Mouse (Mus musculus) MEL (cell line): ENCODE data around the gene Phgr1. TPM values are rescaled to one million over a fixed set of nuclear protein-coding genes. Genes with fewer than 3 reads are reported as not detected.

ENCODE experiments used
- DNase-seq: peaks from one replicate; pipeline ENCODE4 v3.0.0; 2011; ENCODE audit warnings: low read depth, low spot score
- H3K27ac ChIP-seq: 2 replicates; pipeline ENCODE4 v1.5.1; 2012; ENCODE audit warnings: low read depth, mild to moderate bottlenecking, control low read depth, low read length, moderate library complexity; ENCODE audit not compliant: control insufficient read depth
- H3K27me3 ChIP-seq, 2 experiments: fragments of 150-350 bp in 1 of 2; sonication (generic) in 1 of 2; 2 replicates each; pipeline ENCODE4 v1.6.1; 2012; ENCODE audit warnings: low read length in 2 of 2, mild to moderate bottlenecking in 2 of 2, improper control_type of control experiment in 1 of 2, moderate library complexity in 1 of 2; ENCODE audit not compliant: insufficient read depth in 2 of 2, control insufficient read depth in 1 of 2
- H3K36me3 ChIP-seq, 2 experiments: 2 replicates each; pipeline ENCODE4 v1.6.1; 2012 to 2014; ENCODE audit warnings: low read length in 2 of 2, improper control_type of control experiment in 1 of 2, inconsistent platforms in 1 of 2, mild to moderate bottlenecking in 1 of 2; ENCODE audit not compliant: insufficient read depth in 2 of 2, control insufficient read depth in 1 of 2
- H3K4me1 ChIP-seq, 2 experiments: fragments of 150-350 bp in 1 of 2; sonication (generic) in 1 of 2; 2 replicates each; pipeline ENCODE4 v1.6.1; 2012; ENCODE audit warnings: low read length in 2 of 2, improper control_type of control experiment in 1 of 2, mild to moderate bottlenecking in 1 of 2; ENCODE audit not compliant: insufficient read depth in 2 of 2, control insufficient read depth in 1 of 2
- H3K4me3 ChIP-seq, 2 experiments: fragments of 150-350 bp in 1 of 2; sonication (generic) in 1 of 2; 2 replicates each; pipeline ENCODE4 v1.5.1; 2012; ENCODE audit warnings: low read depth in 2 of 2, low read length in 2 of 2, mild to moderate bottlenecking in 2 of 2, moderate library complexity in 2 of 2, control low read depth in 1 of 2, improper control_type of control experiment in 1 of 2; ENCODE audit not compliant: control insufficient read depth in 1 of 2, insufficient read depth in 1 of 2
- H3K79me2 ChIP-seq: 2 replicates; pipeline ENCODE4 v1.6.1; 2012; ENCODE audit warnings: mild to moderate bottlenecking, low read length, moderate library complexity; ENCODE audit not compliant: control insufficient read depth, poor library complexity, insufficient read depth
- H3K9ac ChIP-seq: 2 replicates; pipeline ENCODE4 v1.6.1; 2012; ENCODE audit warnings: low read depth, mild to moderate bottlenecking, control low read depth, low read length, moderate library complexity; ENCODE audit not compliant: control insufficient read depth, poor library complexity, severe bottlenecking
- H3K9me3 ChIP-seq: fragments of 150-350 bp; sonication (generic); replicated peaks from 2 replicates; pipeline ENCODE4 v1.6.1; 2012; ENCODE audit warnings: mild to moderate bottlenecking, low read length, improper control_type of control experiment, moderate library complexity; ENCODE audit not compliant: insufficient read depth
- CHD1 ChIP-seq: IDR thresholded peaks from 2 replicates; pipeline ENCODE4 v1.6.1; 2012; ENCODE audit warnings: low read depth, mild to moderate bottlenecking, inconsistent platforms, low read length, improper control_type of control experiment
- CHD2 ChIP-seq: IDR thresholded peaks from 2 replicates; pipeline ENCODE4 v1.6.1; 2011; ENCODE audit warnings: low read length, improper control_type of control experiment
- CTCF ChIP-seq, 3 experiments: IDR thresholded peaks in 2 of 3; conservative IDR thresholded peaks in 1 of 3; 2 replicates each; pipeline ENCODE4 v1.5.1; 2011 to 2012; ENCODE audit warnings: low read length in 3 of 3, low read depth in 2 of 3, mild to moderate bottlenecking in 2 of 3, improper control_type of control experiment in 1 of 3, inconsistent platforms in 1 of 3, mixed read lengths in 1 of 3, moderate library complexity in 1 of 3; ENCODE audit not compliant: control insufficient read depth in 1 of 3, insufficient read depth in 1 of 3, poor library complexity in 1 of 3, severe bottlenecking in 1 of 3
- E2F4 ChIP-seq: IDR thresholded peaks from 2 replicates; pipeline ENCODE4 v1.6.1; 2011; ENCODE audit warnings: low read depth, low read length, improper control_type of control experiment, borderline replicate concordance
- ELF1 ChIP-seq: IDR thresholded peaks from 2 replicates; pipeline ENCODE4 v1.6.1; 2014; ENCODE audit warnings: low read depth, mild to moderate bottlenecking, inconsistent platforms, low read length, improper control_type of control experiment, moderate library complexity
- EP300 ChIP-seq, 2 experiments: IDR thresholded peaks; 2 replicates each; pipeline ENCODE4 v1.6.1; 2011; ENCODE audit warnings: improper control_type of control experiment in 2 of 2, low read length in 2 of 2, low read depth in 1 of 2, mild to moderate bottlenecking in 1 of 2
- ETS1 ChIP-seq: IDR thresholded peaks from 2 replicates; pipeline ENCODE4 v1.6.1; 2012; ENCODE audit warnings: low read depth, mild to moderate bottlenecking, inconsistent platforms, low read length, improper control_type of control experiment, moderate library complexity
- GABPA ChIP-seq: IDR thresholded peaks from 2 replicates; pipeline ENCODE4 v1.6.1; 2012; ENCODE audit warnings: low read depth, mild to moderate bottlenecking, inconsistent platforms, low read length, improper control_type of control experiment, moderate library complexity
- GATA1 ChIP-seq: IDR thresholded peaks from 2 replicates; pipeline ENCODE4 v1.6.1; 2011; ENCODE audit warnings: low read depth, low read length, improper control_type of control experiment
- HCFC1 ChIP-seq: IDR thresholded peaks from 2 replicates; pipeline ENCODE4 v1.6.1; 2012; ENCODE audit warnings: low read depth, mild to moderate bottlenecking, inconsistent platforms, low read length, improper control_type of control experiment, moderate library complexity
- JUND ChIP-seq: IDR thresholded peaks from 2 replicates; pipeline ENCODE4 v1.6.1; 2011; ENCODE audit warnings: low read depth, mild to moderate bottlenecking, improper control_type of control experiment, low read length
- KAT2A ChIP-seq: conservative IDR thresholded peaks from 2 replicates; pipeline ENCODE4 v1.6.1; 2012; ENCODE audit warnings: low read depth, low read length, improper control_type of control experiment, inconsistent platforms
- MAFK ChIP-seq: IDR thresholded peaks from 2 replicates; pipeline ENCODE4 v1.6.1; 2011; ENCODE audit warnings: low read depth, mild to moderate bottlenecking, low read length, improper control_type of control experiment, borderline replicate concordance
- MAX ChIP-seq: IDR thresholded peaks from 2 replicates; pipeline ENCODE4 v1.6.1; 2011; ENCODE audit warnings: low read length, improper control_type of control experiment
- MAZ ChIP-seq: IDR thresholded peaks from 2 replicates; pipeline ENCODE4 v1.6.1; 2012; ENCODE audit warnings: low read depth, mild to moderate bottlenecking, inconsistent platforms, low read length, improper control_type of control experiment
- MXI1 ChIP-seq: IDR thresholded peaks from 2 replicates; pipeline ENCODE4 v1.6.1; 2011; ENCODE audit warnings: mild to moderate bottlenecking, low read depth, low read length, improper control_type of control experiment
- MYB ChIP-seq: IDR thresholded peaks from 2 replicates; pipeline ENCODE4 v1.6.1; 2011; ENCODE audit warnings: mild to moderate bottlenecking, low read depth, low read length, improper control_type of control experiment
- MYC ChIP-seq: IDR thresholded peaks from 2 replicates; pipeline ENCODE4 v1.6.1; 2011; ENCODE audit warnings: low read depth, mild to moderate bottlenecking, low read length, improper control_type of control experiment, moderate library complexity
- NELFE ChIP-seq: IDR thresholded peaks from 2 replicates; pipeline ENCODE4 v1.6.1; 2011; ENCODE audit warnings: low read depth, low read length, improper control_type of control experiment
- NRF1 ChIP-seq: IDR thresholded peaks from 2 replicates; pipeline ENCODE4 v1.6.1; 2014; ENCODE audit warnings: low read depth, mild to moderate bottlenecking, inconsistent platforms, low read length, improper control_type of control experiment, moderate library complexity; ENCODE audit not compliant: poor library complexity, insufficient read depth, severe bottlenecking
- POLR2A ChIP-seq, 2 experiments: IDR thresholded peaks; 2 replicates each; pipeline ENCODE4 v1.6.1; 2011 to 2012; ENCODE audit warnings: low read length in 2 of 2, mild to moderate bottlenecking in 2 of 2, control low read depth in 1 of 2, improper control_type of control experiment in 1 of 2, low read depth in 1 of 2, moderate library complexity in 1 of 2; ENCODE audit not compliant: control insufficient read depth in 1 of 2, insufficient read depth in 1 of 2, poor library complexity in 1 of 2
- POLR2AphosphoS2 ChIP-seq: IDR thresholded peaks from 2 replicates; pipeline ENCODE4 v1.6.1; 2011; ENCODE audit warnings: low read length, improper control_type of control experiment
- POLR2AphosphoS5 ChIP-seq: IDR thresholded peaks from 2 replicates; pipeline ENCODE4 v1.6.1; 2012; ENCODE audit warnings: low read depth, borderline replicate concordance, mild to moderate bottlenecking, inconsistent platforms, low read length, moderate library complexity, mixed read lengths
- RCOR1 ChIP-seq: IDR thresholded peaks from 2 replicates; pipeline ENCODE4 v1.6.1; 2012; ENCODE audit warnings: low read depth, mild to moderate bottlenecking, inconsistent platforms, low read length, improper control_type of control experiment
- SIN3A ChIP-seq: IDR thresholded peaks from 2 replicates; pipeline ENCODE4 v1.6.1; 2012; ENCODE audit warnings: low read length, improper control_type of control experiment, inconsistent platforms
- SMC3 ChIP-seq: IDR thresholded peaks from 2 replicates; pipeline ENCODE4 v1.6.1; 2011; ENCODE audit warnings: low read depth, low read length, improper control_type of control experiment
- TAL1 ChIP-seq: IDR thresholded peaks from 2 replicates; pipeline ENCODE4 v1.6.1; 2012; ENCODE audit warnings: mild to moderate bottlenecking, inconsistent platforms, low read length, moderate library complexity, mixed read lengths
- TBP ChIP-seq: IDR thresholded peaks from 2 replicates; pipeline ENCODE4 v1.8.0; 2011; ENCODE audit warnings: low read depth, low read length, improper control_type of control experiment
- TCF12 ChIP-seq: IDR thresholded peaks from 2 replicates; pipeline ENCODE4 v1.6.1; 2014; ENCODE audit warnings: low read depth, mild to moderate bottlenecking, inconsistent platforms, low read length, improper control_type of control experiment, moderate library complexity
- UBTF ChIP-seq: IDR thresholded peaks from 2 replicates; pipeline ENCODE4 v1.6.1; 2012; ENCODE audit warnings: low read depth, mild to moderate bottlenecking, inconsistent platforms, low read length, improper control_type of control experiment, moderate library complexity, borderline replicate concordance; ENCODE audit not compliant: insufficient read depth
- USF1 ChIP-seq: IDR thresholded peaks from 2 replicates; pipeline ENCODE4 v1.6.1; 2014; ENCODE audit warnings: low read depth, mild to moderate bottlenecking, inconsistent platforms, low read length, improper control_type of control experiment, moderate library complexity
- USF2 ChIP-seq, 2 experiments: IDR thresholded peaks; 2 replicates each; pipeline ENCODE4 v1.6.1; 2011 to 2012; ENCODE audit warnings: improper control_type of control experiment in 2 of 2, low read length in 2 of 2, borderline replicate concordance in 1 of 2, inconsistent platforms in 1 of 2, low read depth in 1 of 2, mild to moderate bottlenecking in 1 of 2; ENCODE audit not compliant: insufficient read depth in 1 of 2
- ZC3H11A ChIP-seq: IDR thresholded peaks from 2 replicates; pipeline ENCODE4 v1.6.1; 2012; ENCODE audit warnings: low read depth, mild to moderate bottlenecking, inconsistent platforms, low read length, improper control_type of control experiment
- ZMIZ1 ChIP-seq: IDR thresholded peaks from 2 replicates; pipeline ENCODE4 v1.6.1; 2012; ENCODE audit warnings: low read depth, mild to moderate bottlenecking, inconsistent platforms, low read length, improper control_type of control experiment, moderate library complexity
- ZNF384 ChIP-seq: IDR thresholded peaks from 2 replicates; pipeline ENCODE4 v1.6.1; 2012; ENCODE audit warnings: low read depth, mild to moderate bottlenecking, inconsistent platforms, low read length, improper control_type of control experiment
- polyA plus RNA-seq, 2 experiments: library from polyadenylated mRNA; stranded (reverse) in 1 of 2; unstranded in 1 of 2; fragments of >175 nt in 1 of 2; fragments of >200 nt in 1 of 2; gene quantifications; 2 replicates each; pipeline versions ENCODE4 v1.2.1 to v1.2.4; 2012; ENCODE audit warnings: low replicate concordance in 2 of 2, low read depth in 1 of 2; ENCODE audit not compliant: insufficient read length in 2 of 2, insufficient read depth in 1 of 2, missing spikeins in 1 of 2
- total RNA-seq: library from RNA; depleted of rRNA; stranded (reverse); fragments of 300-350 nt; gene quantifications from 2 replicates; pipeline ENCODE4 v1.2.3, GENCODE M21; 2012

Gene Phgr1
- total and polyA plus RNA-seq, 3 experiments = not detected

GRCm38 (mm10) chr2:118779504-118780480 lies 7.2 kb downstream of the Phgr1 start, which contains the start of gene Disp2:
Disp2 (plus strand) TSS chr2:118779719.
- H3K9me3 ChIP-seq = no peaks in the 10 kb centered on the region
- H3K27me3 ChIP-seq = no peaks in the 10 kb centered on the region
- no peaks in the 10 kb centered on the region for H3K79me2 ChIP-seq
- H3K36me3 ChIP-seq = peaks cover 0 to 25% of the 10 kb centered on the region in 2 experiments; a peak in 2 of 4 replicates
- peak within 1 kb of the TSS; percentile 75 for H3K27ac ChIP-seq
- DNase-seq = peak; percentile 95
- peaks cover 17 to 51% of the 10 kb centered on the region in 2 experiments for H3K4me1 ChIP-seq
- H3K4me3 ChIP-seq = peak within 1 kb of the TSS; percentile 49 to 61
- peak within 1 kb of the TSS; percentile 35 for H3K9ac ChIP-seq
- TF ChIP-seq NELFE (peak; percentile 61), SIN3A (peak; percentile 100), UBTF (no peak), JUND (no peak), ELF1 (0 out of 2 replicates have a peak, but pooled peaks have one; percentile 14), CHD1 (no peak), GATA1 (no peak), KAT2A (no peak), TCF12 (0 out of 2 replicates have a peak, but pooled peaks have one; percentile 37), POLR2AphosphoS2 (no peak), USF2 (IDR thresholded peaks at IDR 0.05; ENCODE audit: borderline replicate concordance in 1 of 2, insufficient read depth in 1 of 2, low read depth in 1 of 2, low read length in 2 of 2) (no peak), ZC3H11A (no peak), ZMIZ1 (no peak), ETS1 (no peak), POLR2AphosphoS5 (no peak), USF1 (no peak), GABPA (no peak), SMC3 (0 out of 2 replicates have a peak, but pooled peaks have one; percentile 11), NRF1 (peak; percentile 96), EP300 (IDR thresholded peaks at IDR 0.05; ENCODE audit: low read depth in 1 of 2, low read length in 2 of 2) (peak; percentile 25 to 40; a peak in 2 of 4 replicates), ZNF384 (no peak), TBP (no peak; the same call in 1 of the 2 replicates), E2F4 (no peak), CTCF (IDR thresholded peaks at IDR 0.05 in 2 of 3, conservative IDR thresholded peaks at IDR 0.05 in 1 of 3; ENCODE audit: control insufficient read depth in 1 of 3, insufficient read depth in 1 of 3, low read depth in 2 of 3, low read length in 3 of 3, poor library complexity in 1 of 3, severe bottlenecking in 1 of 3) (peak in 1 of 3 experiments; percentile 16; a peak in 1 of 6 replicates), MYC (no peak), MXI1 (peak; percentile 100), POLR2A (IDR thresholded peaks at IDR 0.05; ENCODE audit: control insufficient read depth in 1 of 2, insufficient read depth in 1 of 2, low read depth in 1 of 2, low read length in 2 of 2, poor library complexity in 1 of 2) (peak in 1 of 2 experiments; percentile 66; a peak in 2 of 4 replicates), MAZ (no peak), MAFK (no peak), TAL1 (no peak), RCOR1 (no peak; the same call in 1 of the 2 replicates), MYB (no peak), MAX (peak; percentile 80; the same call in 1 of the 2 replicates), HCFC1 (peak; percentile 69), CHD2 (no peak)
